Mouse (Mus musculus) hindbrain, embryonic 16.5 days (tissue): ENCODE measurements around the gene Ccng1. TPM values are rescaled to one million over a fixed set of nuclear protein-coding genes. Genes with fewer than 3 reads are reported as not detected.

Experiments
- polyA plus RNA-seq: library from polyadenylated mRNA; unstranded; fragments of >200 nt; fragmentation: Nextera tagmentation; extraction: Ambion mirVana; gene quantifications from 2 replicates; pipeline ENCODE4 v1.2.1, GENCODE M21; 2015

Ccng1 gene
- polyA plus RNA-seq, 1 experiment from 2014 or later = 44.4 TPM

Other genes with a start within 250 kb of the Ccng1 start
- gene Mat2b, start 60.1 kb downstream of the Ccng1 start, polyA plus RNA-seq = 57.8 and 59.0 TPM in 2 replicates
- gene Hmmr, start 21.9 kb downstream of the Ccng1 start, polyA plus RNA-seq = 7.0 and 8.1 TPM in 2 replicates
- gene Nudcd2, start 21.6 kb downstream of the Ccng1 start, polyA plus RNA-seq = 57.7 and 61.1 TPM in 2 replicates